Mouse (Mus musculus): ENCODE measurements around the gene Gm11564. TPM values are rescaled to one million over a fixed set of nuclear protein-coding genes. Genes with fewer than 3 reads are reported as not detected.

Gm11564 gene
- polyA plus RNA-seq (2014; fragmentation: Illumina TruSeq; extraction: RNeasy Lipid Tissue Mini Kit (QIAGEN cat#74804); ENCODE audit: low replicate concordance), result not detected

GRCm38 (mm10) chr11:99815566-99815965, at the start of gene Gm11564:
TSS of gene Gm11564 (minus strand) at chr11:99815666.

GRCm38 (mm10) chr11:99864176-99864575, 48.7 kb upstream of the Gm11564 start, which contains the start of gene Gm11559:
TSS of gene Gm11559 (plus strand) at chr11:99864476.

GRCm38 (mm10) chr11:99857617-99858016, 42.2 kb upstream of the Gm11564 start, which contains the start of gene Gm11568:
TSS of gene Gm11568 (plus strand) at chr11:99857917.

GRCm38 (mm10) chr11:99851508-99851907, 36.0 kb upstream of the Gm11564 start, which contains the start of gene Krtap4-16:
TSS of gene Krtap4-16 (minus strand) at chr11:99851608.

GRCm38 (mm10) chr11:99837966-99838365, 22.5 kb upstream of the Gm11564 start, which contains the start of gene 2300003K06Rik:
TSS of gene 2300003K06Rik (minus strand) at chr11:99838066.

GRCm38 (mm10) chr11:99809792-99810191, 5.7 kb downstream of the Gm11564 start, which contains the start of gene Krtap4-13:
TSS of gene Krtap4-13 (minus strand) at chr11:99809892.

GRCm38 (mm10) chr11:99804346-99804745, 11.1 kb downstream of the Gm11564 start, which contains the start of gene Gm11554:
TSS of gene Gm11554 (minus strand) at chr11:99804446.

GRCm38 (mm10) chr11:99798832-99799231, 16.6 kb downstream of the Gm11564 start, which contains the start of gene Gm11569:
TSS of gene Gm11569 (minus strand) at chr11:99798932.

GRCm38 (mm10) chr11:99793367-99793766, 22.1 kb downstream of the Gm11564 start, which contains the start of gene Gm11596:
TSS of gene Gm11596 (minus strand) at chr11:99793467.

GRCm38 (mm10) chr11:99784900-99785299, 30.6 kb downstream of the Gm11564 start, which contains the start of gene Krtap4-9:
TSS of gene Krtap4-9 (plus strand) at chr11:99785200.

GRCm38 (mm10) chr11:99780604-99781003, 34.9 kb downstream of the Gm11564 start, which contains the start of gene Krtap4-8:
TSS of gene Krtap4-8 (minus strand) at chr11:99780704.

GRCm38 (mm10) chr11:99772813-99773212, 42.7 kb downstream of the Gm11564 start, which contains the start of gene Gm11595:
TSS of gene Gm11595 (minus strand) at chr11:99772913.

Other genes starting within 250 kb of the Gm11564 start
- gene Krtap3-1, start 249.0 kb downstream of the Gm11564 start, polyA plus RNA-seq (2014; fragmentation: Illumina TruSeq; extraction: RNeasy Lipid Tissue Mini Kit (QIAGEN cat#74804); ENCODE audit: low replicate concordance), result not detected
- not detected for gene Krtap1-5, start 234.7 kb downstream of the Gm11564 start, polyA plus RNA-seq (2014; fragmentation: Illumina TruSeq; extraction: RNeasy Lipid Tissue Mini Kit (QIAGEN cat#74804); ENCODE audit: low replicate concordance)
- not detected for gene Krtap1-4, start 232.0 kb downstream of the Gm11564 start, polyA plus RNA-seq (2014; fragmentation: Illumina TruSeq; extraction: RNeasy Lipid Tissue Mini Kit (QIAGEN cat#74804); ENCODE audit: low replicate concordance)
- not detected for gene Krtap1-3, start 224.3 kb downstream of the Gm11564 start, polyA plus RNA-seq (2014; fragmentation: Illumina TruSeq; extraction: RNeasy Lipid Tissue Mini Kit (QIAGEN cat#74804); ENCODE audit: low replicate concordance)
- not detected for gene Krtap9-3, start 217.6 kb downstream of the Gm11564 start, polyA plus RNA-seq (2014; fragmentation: Illumina TruSeq; extraction: RNeasy Lipid Tissue Mini Kit (QIAGEN cat#74804); ENCODE audit: low replicate concordance)
- gene Gm11938, start 212.4 kb downstream of the Gm11564 start, polyA plus RNA-seq (2014; fragmentation: Illumina TruSeq; extraction: RNeasy Lipid Tissue Mini Kit (QIAGEN cat#74804); ENCODE audit: low replicate concordance), result not detected
- gene Gm11937, start 205.5 kb downstream of the Gm11564 start, polyA plus RNA-seq (2014; fragmentation: Illumina TruSeq; extraction: RNeasy Lipid Tissue Mini Kit (QIAGEN cat#74804); ENCODE audit: low replicate concordance), result not detected
- not detected for gene Krtap2-4, start 200.8 kb downstream of the Gm11564 start, polyA plus RNA-seq (2014; fragmentation: Illumina TruSeq; extraction: RNeasy Lipid Tissue Mini Kit (QIAGEN cat#74804); ENCODE audit: low replicate concordance)
- not detected for gene Gm11562, start 195.2 kb downstream of the Gm11564 start, polyA plus RNA-seq (2014; fragmentation: Illumina TruSeq; extraction: RNeasy Lipid Tissue Mini Kit (QIAGEN cat#74804); ENCODE audit: low replicate concordance)
- gene Krtap4-1, start 187.4 kb downstream of the Gm11564 start, polyA plus RNA-seq (2014; fragmentation: Illumina TruSeq; extraction: RNeasy Lipid Tissue Mini Kit (QIAGEN cat#74804); ENCODE audit: low replicate concordance), result not detected
- not detected for gene Krtap4-2, start 180.6 kb downstream of the Gm11564 start, polyA plus RNA-seq (2014; fragmentation: Illumina TruSeq; extraction: RNeasy Lipid Tissue Mini Kit (QIAGEN cat#74804); ENCODE audit: low replicate concordance)
- gene Krtap4-7, start 171.6 kb downstream of the Gm11564 start, polyA plus RNA-seq (2014; fragmentation: Illumina TruSeq; extraction: RNeasy Lipid Tissue Mini Kit (QIAGEN cat#74804); ENCODE audit: low replicate concordance), result not detected
- not detected for gene Gm11555, start 165.4 kb downstream of the Gm11564 start, polyA plus RNA-seq (2014; fragmentation: Illumina TruSeq; extraction: RNeasy Lipid Tissue Mini Kit (QIAGEN cat#74804); ENCODE audit: low replicate concordance)
- gene Gm11563, start 156.7 kb downstream of the Gm11564 start, polyA plus RNA-seq (2014; fragmentation: Illumina TruSeq; extraction: RNeasy Lipid Tissue Mini Kit (QIAGEN cat#74804); ENCODE audit: low replicate concordance), result not detected
- not detected for gene Krtap4-6, start 149.7 kb downstream of the Gm11564 start, polyA plus RNA-seq (2014; fragmentation: Illumina TruSeq; extraction: RNeasy Lipid Tissue Mini Kit (QIAGEN cat#74804); ENCODE audit: low replicate concordance)
- not detected for gene Gm14190, start 124.9 kb downstream of the Gm11564 start, polyA plus RNA-seq (2014; fragmentation: Illumina TruSeq; extraction: RNeasy Lipid Tissue Mini Kit (QIAGEN cat#74804); ENCODE audit: low replicate concordance)
- not detected for gene Gm14180, start 81.4 kb downstream of the Gm11564 start, polyA plus RNA-seq (2014; fragmentation: Illumina TruSeq; extraction: RNeasy Lipid Tissue Mini Kit (QIAGEN cat#74804); ENCODE audit: low replicate concordance)
- not detected for gene Gm11595, start 42.8 kb downstream of the Gm11564 start, polyA plus RNA-seq (2014; fragmentation: Illumina TruSeq; extraction: RNeasy Lipid Tissue Mini Kit (QIAGEN cat#74804); ENCODE audit: low replicate concordance)
- gene Krtap4-8, start 35.0 kb downstream of the Gm11564 start, polyA plus RNA-seq (2014; fragmentation: Illumina TruSeq; extraction: RNeasy Lipid Tissue Mini Kit (QIAGEN cat#74804); ENCODE audit: low replicate concordance), result not detected
- gene Krtap4-9, start 30.5 kb downstream of the Gm11564 start, polyA plus RNA-seq (2014; fragmentation: Illumina TruSeq; extraction: RNeasy Lipid Tissue Mini Kit (QIAGEN cat#74804); ENCODE audit: low replicate concordance), result not detected
- gene Gm11596, start 22.2 kb downstream of the Gm11564 start, polyA plus RNA-seq (2014; fragmentation: Illumina TruSeq; extraction: RNeasy Lipid Tissue Mini Kit (QIAGEN cat#74804); ENCODE audit: low replicate concordance), result not detected
- not detected for gene Gm11569, start 16.7 kb downstream of the Gm11564 start, polyA plus RNA-seq (2014; fragmentation: Illumina TruSeq; extraction: RNeasy Lipid Tissue Mini Kit (QIAGEN cat#74804); ENCODE audit: low replicate concordance)
- gene Gm11554, start 11.2 kb downstream of the Gm11564 start, polyA plus RNA-seq (2014; fragmentation: Illumina TruSeq; extraction: RNeasy Lipid Tissue Mini Kit (QIAGEN cat#74804); ENCODE audit: low replicate concordance), result not detected
- not detected for gene Krtap4-13, start 5.8 kb downstream of the Gm11564 start, polyA plus RNA-seq (2014; fragmentation: Illumina TruSeq; extraction: RNeasy Lipid Tissue Mini Kit (QIAGEN cat#74804); ENCODE audit: low replicate concordance)
- not detected for gene 2300003K06Rik, start 22.4 kb upstream of the Gm11564 start, polyA plus RNA-seq (2014; fragmentation: Illumina TruSeq; extraction: RNeasy Lipid Tissue Mini Kit (QIAGEN cat#74804); ENCODE audit: low replicate concordance)
- gene Krtap4-16, start 35.9 kb upstream of the Gm11564 start, polyA plus RNA-seq (2014; fragmentation: Illumina TruSeq; extraction: RNeasy Lipid Tissue Mini Kit (QIAGEN cat#74804); ENCODE audit: low replicate concordance), result not detected
- gene Gm11568, start 42.3 kb upstream of the Gm11564 start, polyA plus RNA-seq (2014; fragmentation: Illumina TruSeq; extraction: RNeasy Lipid Tissue Mini Kit (QIAGEN cat#74804); ENCODE audit: low replicate concordance), result not detected
- not detected for gene Gm11559, start 48.8 kb upstream of the Gm11564 start, polyA plus RNA-seq (2014; fragmentation: Illumina TruSeq; extraction: RNeasy Lipid Tissue Mini Kit (QIAGEN cat#74804); ENCODE audit: low replicate concordance)
- gene Krtap9-1, start 57.7 kb upstream of the Gm11564 start, polyA plus RNA-seq (2014; fragmentation: Illumina TruSeq; extraction: RNeasy Lipid Tissue Mini Kit (QIAGEN cat#74804); ENCODE audit: low replicate concordance), result not detected
- gene Gm11567, start 63.5 kb upstream of the Gm11564 start, polyA plus RNA-seq (2014; fragmentation: Illumina TruSeq; extraction: RNeasy Lipid Tissue Mini Kit (QIAGEN cat#74804); ENCODE audit: low replicate concordance), result not detected
- gene Krtap31-1, start 92.3 kb upstream of the Gm11564 start, polyA plus RNA-seq (2014; fragmentation: Illumina TruSeq; extraction: RNeasy Lipid Tissue Mini Kit (QIAGEN cat#74804); ENCODE audit: low replicate concordance), result not detected
- gene Gm11565, start 99.1 kb upstream of the Gm11564 start, polyA plus RNA-seq (2014; fragmentation: Illumina TruSeq; extraction: RNeasy Lipid Tissue Mini Kit (QIAGEN cat#74804); ENCODE audit: low replicate concordance), result not detected
- not detected for gene Krtap31-2, start 120.6 kb upstream of the Gm11564 start, polyA plus RNA-seq (2014; fragmentation: Illumina TruSeq; extraction: RNeasy Lipid Tissue Mini Kit (QIAGEN cat#74804); ENCODE audit: low replicate concordance)
- not detected for gene Krtap9-5, start 132.8 kb upstream of the Gm11564 start, polyA plus RNA-seq (2014; fragmentation: Illumina TruSeq; extraction: RNeasy Lipid Tissue Mini Kit (QIAGEN cat#74804); ENCODE audit: low replicate concordance)
- gene Krtap29-1, start 163.4 kb upstream of the Gm11564 start, polyA plus RNA-seq (2014; fragmentation: Illumina TruSeq; extraction: RNeasy Lipid Tissue Mini Kit (QIAGEN cat#74804); ENCODE audit: low replicate concordance), result not detected
- not detected for gene Krtap16-1, start 170.9 kb upstream of the Gm11564 start, polyA plus RNA-seq (2014; fragmentation: Illumina TruSeq; extraction: RNeasy Lipid Tissue Mini Kit (QIAGEN cat#74804); ENCODE audit: low replicate concordance)
- not detected for gene Krtap17-1, start 178.3 kb upstream of the Gm11564 start, polyA plus RNA-seq (2014; fragmentation: Illumina TruSeq; extraction: RNeasy Lipid Tissue Mini Kit (QIAGEN cat#74804); ENCODE audit: low replicate concordance)
- gene Krt33a, start 200.5 kb upstream of the Gm11564 start, polyA plus RNA-seq (2014; fragmentation: Illumina TruSeq; extraction: RNeasy Lipid Tissue Mini Kit (QIAGEN cat#74804); ENCODE audit: low replicate concordance), result not detected
- gene Krt33b, start 214.2 kb upstream of the Gm11564 start, polyA plus RNA-seq (2014; fragmentation: Illumina TruSeq; extraction: RNeasy Lipid Tissue Mini Kit (QIAGEN cat#74804); ENCODE audit: low replicate concordance), result not detected
- gene Krt34, start 225.9 kb upstream of the Gm11564 start, polyA plus RNA-seq (2014; fragmentation: Illumina TruSeq; extraction: RNeasy Lipid Tissue Mini Kit (QIAGEN cat#74804); ENCODE audit: low replicate concordance), result not detected
- not detected for gene Krt31, start 234.9 kb upstream of the Gm11564 start, polyA plus RNA-seq (2014; fragmentation: Illumina TruSeq; extraction: RNeasy Lipid Tissue Mini Kit (QIAGEN cat#74804); ENCODE audit: low replicate concordance)

Data from small intestine, adult 10 weeks (tissue).